Mouse (Mus musculus): ENCODE measurements at regions not wholly inside any gene's neighbourhood (a gene's known extent, or its start where the extent isn't known, plus 50 kb on each side); places are given as distances from the start of the nearest gene placed in this dataset.

GRCm38 (mm10) chr6:127379511-127379910 lies 67.1 kb upstream of the Parp11 start:
- Histone ChIP-seq H3K9ac (no peak overlapping the region), H3K27me3 (no peaks in the 10 kb centered on the region), H3K27ac (no peak overlapping the region), H3K4me2 (no peak overlapping the region), H3K4me1 (peaks cover 12% of the 10 kb centered on the region), H3K9me3 (replicated peaks) (no peaks in the 10 kb centered on the region), H3K36me3 (no peaks in the 10 kb centered on the region), H3K4me3 (replicated peaks) (no peak overlapping the region)
- ATAC-seq (replicated peaks; ENCODE audit: low FRiP score) = 0 out of 2 replicates have a peak, but pooled peaks have one; percentile 25
- WGBS = 8% methylated on average over 4 of the region's 4 CpGs

- Histone ChIP-seq H3K27ac (no peak overlapping the region), H3K4me3 (replicated peaks) (no peak overlapping the region), H3K27me3 (no peaks in the 10 kb centered on the region), H3K4me1 (no peaks in the 10 kb centered on the region), H3K9me3 (replicated peaks) (no peaks in the 10 kb centered on the region), H3K36me3 (no peaks in the 10 kb centered on the region), H3K4me2 (no peak overlapping the region), H3K9ac (no peak overlapping the region)
- ATAC-seq (replicated peaks; ENCODE audit: low FRiP score) = no peak
- WGBS = 92% methylated on average over 2 of the region's 2 CpGs
Measured at GRCm38 (mm10) chr6:127381148-127381888, 65.3 kb upstream of the Parp11 start.

GRCm38 (mm10) chr6:127391258-127392011 lies 55.2 kb upstream of the Parp11 start:
- H3K4me1 ChIP-seq = peaks cover 10% of the 10 kb centered on the region
- H3K27ac ChIP-seq = no peak overlapping the region
- no peaks in the 10 kb centered on the region for H3K9me3 ChIP-seq (replicated peaks)
- WGBS = 89% methylated on average over 15 of the region's 15 CpGs
- no peak overlapping the region for H3K9ac ChIP-seq
- H3K4me2 ChIP-seq = no peak overlapping the region
- H3K4me3 ChIP-seq (replicated peaks) = no peak overlapping the region
- no peaks in the 10 kb centered on the region for H3K27me3 ChIP-seq
- no peak for ATAC-seq (replicated peaks; ENCODE audit: low FRiP score)
- H3K36me3 ChIP-seq = no peaks in the 10 kb centered on the region

GRCm38 (mm10) chr6:127392012-127392798 lies 54.4 kb upstream of the Parp11 start:
- no peak overlapping the region for H3K9ac ChIP-seq
- no peak overlapping the region for H3K27ac ChIP-seq
- H3K9me3 ChIP-seq (replicated peaks) = no peaks in the 10 kb centered on the region
- no peaks in the 10 kb centered on the region for H3K36me3 ChIP-seq
- H3K4me3 ChIP-seq (replicated peaks) = no peak overlapping the region
- WGBS = 89% methylated on average over 12 of the region's 12 CpGs
- no peak for ATAC-seq (replicated peaks; ENCODE audit: low FRiP score)
- H3K27me3 ChIP-seq = no peaks in the 10 kb centered on the region
- no peak overlapping the region for H3K4me2 ChIP-seq
- H3K4me1 ChIP-seq = peaks cover 10% of the 10 kb centered on the region

- peaks cover 10% of the 10 kb centered on the region for H3K4me1 ChIP-seq
- H3K9me3 ChIP-seq (replicated peaks) = no peaks in the 10 kb centered on the region
- no peaks in the 10 kb centered on the region for H3K36me3 ChIP-seq
- no peak overlapping the region for H3K4me3 ChIP-seq (replicated peaks)
- H3K27ac ChIP-seq = no peak overlapping the region
- no peak overlapping the region for H3K4me2 ChIP-seq
- no peak overlapping the region for H3K9ac ChIP-seq
- WGBS = 100% methylated on average over 1 of the region's 1 CpGs
- ATAC-seq (replicated peaks; ENCODE audit: low FRiP score) = no peak
- no peaks in the 10 kb centered on the region for H3K27me3 ChIP-seq
Measured at GRCm38 (mm10) chr6:127392799-127393172, 53.9 kb upstream of the Parp11 start.

- no peak for ATAC-seq (replicated peaks; ENCODE audit: low FRiP score)
- H3K36me3 ChIP-seq = no peaks in the 10 kb centered on the region
- H3K27ac ChIP-seq = no peak overlapping the region
- H3K9me3 ChIP-seq (replicated peaks) = no peaks in the 10 kb centered on the region
- H3K27me3 ChIP-seq = no peaks in the 10 kb centered on the region
- peaks cover 10% of the 10 kb centered on the region for H3K4me1 ChIP-seq
- H3K9ac ChIP-seq = no peak overlapping the region
- 23% methylated on average over 9 of the region's 9 CpGs for WGBS
- no peak overlapping the region for H3K4me2 ChIP-seq
- H3K4me3 ChIP-seq (replicated peaks) = no peak overlapping the region
Measured at GRCm38 (mm10) chr6:127393907-127394600, 52.6 kb upstream of the Parp11 start.
